Mouse (Mus musculus) heart, adult 2 months (tissue): Measurements from ENCODE around the gene Gabbr2. TPM values are rescaled to one million over a fixed set of nuclear protein-coding genes. Genes with fewer than 3 reads are reported as not detected.

Experiments
- DNase-seq, 2 experiments: peaks; one replicate each; pipeline ENCODE4 v3.0.0; 2021
- H3K27ac ChIP-seq: fragments of 200-600 bp; 2 replicates; pipeline ENCODE4 v1.8.1; 2022
- H3K27me3 ChIP-seq: fragments of 200-500 bp; 2 replicates; pipeline ENCODE4 v1.6.1; 2012; ENCODE audit warnings: mild to moderate bottlenecking, low read length, inconsistent platforms, mixed read lengths; ENCODE audit not compliant: control insufficient read depth, insufficient read depth
- H3K36me3 ChIP-seq: fragments of 200-500 bp; 2 replicates; pipeline ENCODE4 v1.6.1; 2012; ENCODE audit warnings: low read length, inconsistent platforms; ENCODE audit not compliant: control insufficient read depth, insufficient read depth
- H3K4me1 ChIP-seq: fragments of 200-500 bp; 2 replicates; pipeline ENCODE4 v1.6.1; 2011; ENCODE audit warnings: low read length; ENCODE audit not compliant: control insufficient read depth, insufficient read depth
- H3K4me3 ChIP-seq: fragments of 200-600 bp; 2 replicates; pipeline ENCODE4 v1.8.1; 2022
- H3K79me2 ChIP-seq: fragments of 200-500 bp; replicated peaks from 2 replicates; pipeline ENCODE4 v1.6.1; 2012; ENCODE audit warnings: mild to moderate bottlenecking, inconsistent platforms, low read length, moderate library complexity, mixed read lengths; ENCODE audit not compliant: control insufficient read depth, insufficient read depth
- H3K9ac ChIP-seq: fragments of 200-500 bp; 2 replicates; pipeline ENCODE4 v1.6.1; 2012; ENCODE audit warnings: low read depth, mild to moderate bottlenecking, control low read depth, inconsistent platforms, low read length, mixed read lengths
- CTCF ChIP-seq: fragments of 200-600 bp; IDR thresholded peaks from 2 replicates; pipeline ENCODE4 v1.8.1; 2022; ENCODE audit warnings: antibody characterized with exemption, mild to moderate bottlenecking, moderate library complexity
- EP300 ChIP-seq: fragments of 200-500 bp; IDR thresholded peaks from 2 replicates; pipeline ENCODE4 v1.6.1; 2011; ENCODE audit warnings: low read depth, low read length, control low read depth; ENCODE audit not compliant: insufficient read depth
- POLR2A ChIP-seq: fragments of 200-500 bp; IDR thresholded peaks from 2 replicates; pipeline ENCODE4 v1.6.1; 2011; ENCODE audit warnings: mild to moderate bottlenecking, low read depth, low read length, control low read depth; ENCODE audit not compliant: insufficient read depth
- WGBS: fragments of 180-500 bp; shearing (Covaris S2); methylation state at CpG from one replicate; pipeline ENCODE4 v1.1.7; 2018; 5-methylcytosine and 5-hydroxymethylcytosine counted together
- intact Hi-C: fragments of 180-260 bp; cut with DNase I; formaldehyde crosslinking; loops from one replicate; pipeline ENCODE4 v1.15.1; 2025
- polyA plus RNA-seq: library from polyadenylated mRNA; depleted of rRNA; stranded (reverse); fragments of >200 nt; gene quantifications from 2 replicates; pipeline ENCODE4 v1.2.3, GENCODE M21; 2012
- total RNA-seq, 2 experiments: library from RNA; stranded (reverse); gene quantifications; 2 replicates each; pipeline ENCODE4 v1.2.3; 2021

Gabbr2 gene
- total and polyA plus RNA-seq, 3 experiments = 0.09 to 0.18 TPM; not detected in 1

DNA sequence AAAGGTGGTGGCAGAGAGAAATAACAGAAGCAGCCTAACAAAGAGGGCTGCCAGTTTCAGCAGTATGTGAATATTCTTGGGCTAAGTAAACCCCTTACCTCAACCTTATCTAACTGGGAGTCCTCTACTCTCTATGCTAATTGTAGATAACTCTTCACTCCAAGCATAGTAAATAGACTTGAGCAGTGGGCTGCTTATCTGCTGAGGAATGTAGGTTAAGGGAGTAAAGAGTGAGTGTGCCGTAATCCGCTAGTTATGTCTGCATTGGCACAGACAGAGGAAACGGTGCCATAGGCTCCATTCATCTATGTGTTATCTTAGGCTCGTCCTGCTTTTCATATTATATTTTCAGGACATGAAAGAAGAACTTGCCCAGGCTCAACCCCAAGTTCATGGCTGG lies 129.0 kb downstream of the Gabbr2 start:
- H3K9ac ChIP-seq = no peak overlapping the region
- no peaks in the 10 kb centered on the region for H3K4me1 ChIP-seq
- no peak for DNase-seq
- no peaks in the 10 kb centered on the region for H3K79me2 ChIP-seq
- intact Hi-C loops = no loop called here
- WGBS = 70% methylated on average over 4 of the region's 4 CpGs
- TF ChIP-seq POLR2A (no peak), EP300 (no peak), CTCF (no peak)
- H3K27me3 ChIP-seq = no peaks in the 10 kb centered on the region
- H3K27ac ChIP-seq = no peak overlapping the region
- no peak overlapping the region for H3K4me3 ChIP-seq
- no peaks in the 10 kb centered on the region for H3K36me3 ChIP-seq

DNA sequence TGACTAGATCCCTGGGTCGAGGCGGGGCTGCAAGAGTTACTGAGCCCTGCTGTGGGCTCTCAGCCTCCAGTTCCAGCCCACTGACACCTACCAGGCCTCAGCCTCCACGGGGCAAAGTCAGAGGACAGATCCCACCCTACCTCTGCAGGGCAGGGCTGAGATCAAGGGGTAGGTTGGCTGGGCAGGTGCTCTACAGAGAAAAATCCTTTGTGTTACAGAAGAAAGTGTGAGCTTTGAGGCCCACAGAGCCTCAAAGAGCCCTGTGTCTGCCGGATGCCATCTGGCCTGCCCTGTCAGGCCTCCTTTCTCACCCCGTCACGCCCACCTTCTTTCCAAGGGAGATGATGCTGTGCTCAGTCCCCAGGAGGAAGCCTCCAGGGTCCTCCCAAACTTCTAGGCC lies 131.1 kb downstream of the Gabbr2 start:
- Histone ChIP-seq H3K27ac (no peak overlapping the region), H3K4me3 (no peak overlapping the region), H3K9ac (no peak overlapping the region), H3K36me3 (no peaks in the 10 kb centered on the region), H3K27me3 (no peaks in the 10 kb centered on the region), H3K4me1 (no peaks in the 10 kb centered on the region), H3K79me2 (no peaks in the 10 kb centered on the region)
- no peak for TF ChIP-seq POLR2A
- TF ChIP-seq CTCF = no peak
- no peak for TF ChIP-seq EP300
- DNase-seq = no peak
- intact Hi-C loops = no loop called here
- 82% methylated on average over 6 of the region's 6 CpGs for WGBS

DNA sequence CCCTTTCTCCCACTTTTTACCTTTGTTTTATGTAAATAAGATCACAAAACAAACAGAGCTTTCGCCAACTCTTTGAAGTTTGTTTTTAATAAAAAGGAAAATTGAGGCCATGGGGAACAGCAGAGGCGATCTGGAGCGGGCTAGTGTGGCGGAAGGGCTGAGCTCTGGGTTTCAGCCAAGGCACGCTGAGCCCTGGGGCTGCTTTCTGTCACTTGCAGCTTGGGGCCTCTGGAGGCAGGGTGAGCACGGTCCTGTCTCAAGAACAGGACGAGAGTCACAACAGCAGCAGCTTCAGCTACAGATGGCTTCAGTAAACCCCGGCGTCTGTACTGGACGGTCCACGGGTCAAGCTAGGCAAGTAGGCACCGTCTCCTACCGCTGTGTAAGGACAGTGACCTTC lies 132.8 kb downstream of the Gabbr2 start:
- peak; percentile 65 for TF ChIP-seq CTCF
- TF ChIP-seq EP300 = no peak
- Histone ChIP-seq H3K79me2 (no peaks in the 10 kb centered on the region), H3K27ac (no peak overlapping the region), H3K9ac (no peak overlapping the region), H3K4me1 (no peaks in the 10 kb centered on the region), H3K4me3 (no peak overlapping the region), H3K27me3 (no peaks in the 10 kb centered on the region), H3K36me3 (no peaks in the 10 kb centered on the region)
- intact Hi-C loops = no loop called here
- whole genome bisulfite sequencing = 10% methylated on average over 13 of the region's 13 CpGs
- peak; percentile 52 to 56 for DNase-seq

DNA sequence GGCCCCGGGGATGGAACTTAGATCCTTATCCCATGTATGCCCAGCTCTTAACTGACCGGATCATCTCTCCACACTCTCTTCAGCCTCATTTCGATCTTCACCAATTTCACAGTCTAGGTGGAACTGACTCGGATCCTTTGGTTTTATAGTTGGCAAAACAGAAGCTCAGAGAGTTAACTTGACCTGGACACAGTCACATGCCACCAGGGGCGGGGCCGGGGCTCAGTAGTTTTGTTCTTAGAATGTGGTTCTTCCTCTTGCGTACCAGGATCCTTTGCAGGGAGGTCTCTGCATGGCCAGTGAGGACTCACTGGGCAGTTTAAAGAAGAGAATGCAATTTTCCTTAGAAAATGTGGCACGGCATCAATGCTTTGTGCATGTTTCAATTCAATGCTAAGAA lies 135.5 kb downstream of the Gabbr2 start:
- intact Hi-C loops = no loop called here
- Histone ChIP-seq H3K4me3 (no peak overlapping the region), H3K79me2 (no peaks in the 10 kb centered on the region), H3K36me3 (no peaks in the 10 kb centered on the region), H3K27me3 (no peaks in the 10 kb centered on the region), H3K4me1 (no peaks in the 10 kb centered on the region), H3K27ac (no peak overlapping the region), H3K9ac (no peak overlapping the region)
- no peak for TF ChIP-seq POLR2A
- no peak for TF ChIP-seq CTCF
- TF ChIP-seq EP300 = no peak
- DNase-seq = no peak
- WGBS = 93% methylated on average over 8 of the region's 8 CpGs

DNA sequence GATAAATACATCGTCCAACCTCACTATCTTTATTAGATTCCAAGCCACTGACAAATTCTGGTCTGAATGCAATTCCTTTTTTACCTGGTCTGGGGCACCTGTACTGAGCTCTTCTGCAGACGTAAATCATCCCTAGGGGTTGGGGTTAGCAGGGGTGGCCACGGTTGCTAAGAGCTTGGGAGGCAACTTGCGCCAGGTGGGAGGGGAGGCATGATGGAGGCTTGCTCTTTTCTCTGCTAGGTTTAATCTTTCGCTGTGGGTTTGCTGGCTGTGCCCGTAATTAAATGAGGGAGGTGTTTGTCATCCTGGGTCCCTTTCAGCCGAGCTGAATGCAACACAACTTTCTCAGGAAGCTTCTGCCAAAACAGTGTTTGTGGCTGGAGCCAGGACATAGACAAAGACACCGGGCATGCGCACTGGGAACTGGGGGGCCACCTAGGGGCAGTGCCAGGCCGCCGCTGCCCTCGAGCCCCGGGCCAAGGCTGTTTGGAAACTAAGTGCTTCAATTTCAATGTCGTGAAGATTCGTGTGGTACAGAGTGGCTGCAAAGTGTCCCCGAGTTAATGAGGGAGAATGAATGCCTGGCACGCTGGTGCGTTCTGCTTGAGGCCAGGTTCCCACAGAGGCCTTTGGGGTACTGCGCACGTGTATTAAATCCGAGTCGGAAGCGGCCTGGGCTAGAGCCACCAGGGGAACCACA lies 136.8 kb downstream of the Gabbr2 start:
- Histone ChIP-seq H3K9ac (no peak overlapping the region), H3K27ac (no peak overlapping the region), H3K79me2 (no peaks in the 10 kb centered on the region)

DNA sequence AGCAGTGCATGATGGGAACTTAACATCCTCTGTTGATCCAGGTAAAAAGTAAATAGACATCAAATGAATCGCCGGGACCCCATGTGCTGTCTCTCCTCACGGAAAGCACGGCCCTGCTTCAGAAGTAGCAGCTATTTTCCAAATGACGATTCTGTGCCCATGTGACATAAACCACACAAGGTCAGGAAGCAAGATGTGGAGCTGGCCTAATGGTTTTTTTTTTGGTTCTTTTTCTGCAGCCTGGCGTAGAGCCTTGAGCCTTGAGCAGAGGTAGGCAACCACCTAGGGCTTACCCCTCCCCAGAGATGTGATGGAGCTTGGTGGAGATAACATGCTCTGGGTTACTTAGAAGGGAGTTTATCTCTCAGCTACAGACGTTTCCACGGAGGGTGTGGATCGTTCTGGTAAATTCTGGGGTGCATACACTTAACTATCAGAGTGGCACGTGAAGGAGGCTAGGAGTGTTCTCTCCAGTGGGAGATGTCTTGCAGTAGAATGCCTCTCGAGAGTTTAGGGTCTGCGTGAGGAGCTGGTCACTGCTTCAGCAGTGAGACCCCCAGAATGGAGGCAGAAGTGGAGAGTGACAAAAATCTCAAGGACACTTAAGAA lies 137.7 kb downstream of the Gabbr2 start:
- no peak for DNase-seq
- Histone ChIP-seq H3K36me3 (no peaks in the 10 kb centered on the region), H3K27me3 (no peaks in the 10 kb centered on the region), H3K79me2 (no peaks in the 10 kb centered on the region), H3K27ac (no peak overlapping the region), H3K4me3 (no peak overlapping the region), H3K4me1 (no peaks in the 10 kb centered on the region), H3K9ac (no peak overlapping the region)
- intact Hi-C loops = no loop called here
- 63% methylated on average over 12 of the region's 12 CpGs for WGBS
- TF ChIP-seq CTCF (no peak), EP300 (no peak), POLR2A (no peak)

More for the DNA sequence above, 136.8 kb downstream of the Gabbr2 start:
- H3K27me3 ChIP-seq = no peaks in the 10 kb centered on the region
- no peaks in the 10 kb centered on the region for H3K36me3 ChIP-seq
- WGBS = 75% methylated on average over 23 of the region's 23 CpGs
- DNase-seq = no peak
- no peak overlapping the region for H3K4me3 ChIP-seq
- intact Hi-C loops = no loop called here
- no peaks in the 10 kb centered on the region for H3K4me1 ChIP-seq
- TF ChIP-seq EP300 (no peak), POLR2A (no peak), CTCF (no peak)
